Mouse (Mus musculus): ENCODE results near the gene Wdr1. TPM values are rescaled to one million over a fixed set of nuclear protein-coding genes. Genes with fewer than 3 reads are reported as not detected.

Gene Wdr1
- polyA plus RNA-seq, 1 experiment from 2014 or later: 81.2 TPM

GRCm38 (mm10) chr5:38493890-38494289, 69.1 kb downstream of the Wdr1 start:
- Histone ChIP-seq H3K27ac (replicated peaks) (no peak overlapping the region), H3K4me1 (replicated peaks) (peaks cover 34% of the 10 kb centered on the region), H3K27me3 (no peaks in the 10 kb centered on the region), H3K4me2 (no peak overlapping the region), H3K4me3 (replicated peaks) (no peak overlapping the region), H3K9ac (no peak overlapping the region), H3K36me3 (replicated peaks) (no peaks in the 10 kb centered on the region), H3K9me3 (replicated peaks) (no peaks in the 10 kb centered on the region)
- no peak for ATAC-seq (ENCODE audit: insufficient read depth)
- WGBS (ENCODE audit: insufficient replicate concordance): 61% methylated on average over 6 of the region's 6 CpGs

GRCm38 (mm10) chr5:38491763-38492162, 71.3 kb downstream of the Wdr1 start:
- Histone ChIP-seq H3K27ac (replicated peaks) (no peak overlapping the region), H3K27me3 (no peaks in the 10 kb centered on the region), H3K4me2 (no peak overlapping the region; the same call in 1 of the 2 replicates), H3K4me1 (replicated peaks) (peaks cover 41% of the 10 kb centered on the region), H3K4me3 (replicated peaks) (peak overlapping the region; percentile 28), H3K36me3 (replicated peaks) (no peaks in the 10 kb centered on the region), H3K9ac (no peak overlapping the region), H3K9me3 (replicated peaks) (no peaks in the 10 kb centered on the region)
- 70% methylated on average over 8 of the region's 8 CpGs for WGBS (ENCODE audit: insufficient replicate concordance)
- no peak for ATAC-seq (ENCODE audit: insufficient read depth)

- no peaks in the 10 kb centered on the region for H3K27me3 ChIP-seq
- peaks cover 42% of the 10 kb centered on the region for H3K4me1 ChIP-seq (replicated peaks)
- peak overlapping the region; percentile 48 for H3K4me2 ChIP-seq
- H3K27ac ChIP-seq (replicated peaks): peak overlapping the region; percentile 24; the same call in 1 of the 2 replicates
- no peaks in the 10 kb centered on the region for H3K9me3 ChIP-seq (replicated peaks)
- H3K9ac ChIP-seq: no peak overlapping the region
- no peak for ATAC-seq (ENCODE audit: insufficient read depth)
- WGBS (ENCODE audit: insufficient replicate concordance): 64% methylated on average over 4 of the region's 4 CpGs
- H3K4me3 ChIP-seq (replicated peaks): no peak overlapping the region
- no peaks in the 10 kb centered on the region for H3K36me3 ChIP-seq (replicated peaks)
Observed at GRCm38 (mm10) chr5:38489739-38490138, 73.3 kb downstream of the Wdr1 start.

- Histone ChIP-seq H3K27ac (replicated peaks) (peak overlapping the region; percentile 24; the same call in 1 of the 2 replicates), H3K4me1 (replicated peaks) (peaks cover 42% of the 10 kb centered on the region), H3K4me2 (peak overlapping the region; percentile 48), H3K36me3 (replicated peaks) (no peaks in the 10 kb centered on the region), H3K9me3 (replicated peaks) (no peaks in the 10 kb centered on the region), H3K4me3 (replicated peaks) (peak overlapping the region; percentile 18; the same call in 1 of the 2 replicates), H3K9ac (no peak overlapping the region), H3K27me3 (no peaks in the 10 kb centered on the region)
- 72% methylated on average over 20 of the region's 20 CpGs for WGBS (ENCODE audit: insufficient replicate concordance)
- peak; percentile 36; the same call in 1 of the 2 replicates for ATAC-seq (ENCODE audit: insufficient read depth)
Observed at GRCm38 (mm10) chr5:38488673-38489615, 74.1 kb downstream of the Wdr1 start.

- peak overlapping the region; percentile 18; the same call in 1 of the 2 replicates for H3K4me3 ChIP-seq (replicated peaks)
- no peaks in the 10 kb centered on the region for H3K9me3 ChIP-seq (replicated peaks)
- peaks cover 43% of the 10 kb centered on the region for H3K4me1 ChIP-seq (replicated peaks)
- H3K27me3 ChIP-seq: no peaks in the 10 kb centered on the region
- no peaks in the 10 kb centered on the region for H3K36me3 ChIP-seq (replicated peaks)
- 0 out of 2 replicates have a peak overlapping the region, but pooled peaks have one; percentile 12 for H3K9ac ChIP-seq
- H3K27ac ChIP-seq (replicated peaks): peak overlapping the region; percentile 48; the same call in 1 of the 2 replicates
- no peak for ATAC-seq (ENCODE audit: insufficient read depth)
- 72% methylated on average over 6 of the region's 6 CpGs for WGBS (ENCODE audit: insufficient replicate concordance)
- H3K4me2 ChIP-seq: peak overlapping the region; percentile 48
Observed at GRCm38 (mm10) chr5:38488026-38488425, 75.0 kb downstream of the Wdr1 start.

- H3K9ac ChIP-seq: 0 out of 2 replicates have a peak overlapping the region, but pooled peaks have one; percentile 12
- H3K36me3 ChIP-seq (replicated peaks): no peaks in the 10 kb centered on the region
- 44% methylated on average over 4 of the region's 4 CpGs for WGBS (ENCODE audit: insufficient replicate concordance)
- H3K4me1 ChIP-seq (replicated peaks): peaks cover 49% of the 10 kb centered on the region
- ATAC-seq (ENCODE audit: insufficient read depth): peak; percentile 82
- peak overlapping the region; percentile 18; the same call in 1 of the 2 replicates for H3K4me3 ChIP-seq (replicated peaks)
- peak overlapping the region; percentile 48 for H3K27ac ChIP-seq (replicated peaks)
- H3K9me3 ChIP-seq (replicated peaks): no peaks in the 10 kb centered on the region
- H3K27me3 ChIP-seq: no peaks in the 10 kb centered on the region
- peak overlapping the region; percentile 48; the same call in 1 of the 2 replicates for H3K4me2 ChIP-seq
Observed at GRCm38 (mm10) chr5:38487247-38487646, 75.8 kb downstream of the Wdr1 start.

GRCm38 (mm10) chr5:38485946-38486345, 77.1 kb downstream of the Wdr1 start:
- ATAC-seq (ENCODE audit: insufficient read depth): no peak
- H3K4me1 ChIP-seq (replicated peaks): peaks cover 58% of the 10 kb centered on the region
- H3K9ac ChIP-seq: no peak overlapping the region
- no peaks in the 10 kb centered on the region for H3K36me3 ChIP-seq (replicated peaks)
- no peak overlapping the region for H3K27ac ChIP-seq (replicated peaks)
- no peaks in the 10 kb centered on the region for H3K9me3 ChIP-seq (replicated peaks)
- no peak overlapping the region for H3K4me3 ChIP-seq (replicated peaks)
- no peaks in the 10 kb centered on the region for H3K27me3 ChIP-seq
- no peak overlapping the region for H3K4me2 ChIP-seq
- WGBS (ENCODE audit: insufficient replicate concordance): 61% methylated on average over 4 of the region's 4 CpGs

- no peak overlapping the region for H3K4me2 ChIP-seq
- no peak overlapping the region for H3K4me3 ChIP-seq (replicated peaks)
- WGBS (ENCODE audit: insufficient replicate concordance): 58% methylated on average over 7 of the region's 7 CpGs
- H3K4me1 ChIP-seq (replicated peaks): peaks cover 61% of the 10 kb centered on the region
- H3K9ac ChIP-seq: no peak overlapping the region
- no peaks in the 10 kb centered on the region for H3K27me3 ChIP-seq
- H3K27ac ChIP-seq (replicated peaks): no peak overlapping the region
- H3K36me3 ChIP-seq (replicated peaks): no peaks in the 10 kb centered on the region
- H3K9me3 ChIP-seq (replicated peaks): no peaks in the 10 kb centered on the region
- no peak for ATAC-seq (ENCODE audit: insufficient read depth)
Observed at GRCm38 (mm10) chr5:38483518-38484110, 79.4 kb downstream of the Wdr1 start.

- no peak for ATAC-seq (ENCODE audit: insufficient read depth)
- 62% methylated on average over 10 of the region's 10 CpGs for WGBS (ENCODE audit: insufficient replicate concordance)
- Histone ChIP-seq H3K27ac (replicated peaks) (peak overlapping the region; percentile 81), H3K36me3 (replicated peaks) (peaks cover 14% of the 10 kb centered on the region), H3K4me3 (replicated peaks) (peak overlapping the region; percentile 59), H3K9ac (peak overlapping the region; percentile 64; the same call in 1 of the 2 replicates), H3K4me1 (replicated peaks) (peaks cover 51% of the 10 kb centered on the region), H3K4me2 (peak overlapping the region; percentile 85), H3K9me3 (replicated peaks) (no peaks in the 10 kb centered on the region), H3K27me3 (no peaks in the 10 kb centered on the region)
Observed at GRCm38 (mm10) chr5:38480822-38481707, 82.0 kb downstream of the Wdr1 start.

GRCm38 (mm10) chr5:38479908-38480725, 82.9 kb downstream of the Wdr1 start:
- peaks cover 18% of the 10 kb centered on the region for H3K36me3 ChIP-seq (replicated peaks)
- peak overlapping the region; percentile 64 for H3K9ac ChIP-seq
- no peaks in the 10 kb centered on the region for H3K27me3 ChIP-seq
- H3K9me3 ChIP-seq (replicated peaks): no peaks in the 10 kb centered on the region
- H3K4me3 ChIP-seq (replicated peaks): peak overlapping the region; percentile 59
- H3K4me1 ChIP-seq (replicated peaks): peaks cover 51% of the 10 kb centered on the region
- peak overlapping the region; percentile 81 for H3K27ac ChIP-seq (replicated peaks)
- ATAC-seq (ENCODE audit: insufficient read depth): peak; percentile 70
- WGBS (ENCODE audit: insufficient replicate concordance): 23% methylated on average over 22 of the region's 22 CpGs
- H3K4me2 ChIP-seq: peak overlapping the region; percentile 85

All from liver, embryonic 15.5 days (tissue).